Mouse (Mus musculus) hematopoietic multipotent progenitor cell, adult 10-12 weeks (in vitro differentiated cells): Measurements from ENCODE around the gene Ube4b. TPM values are rescaled to one million over a fixed set of nuclear protein-coding genes. Genes with fewer than 3 reads are reported as not detected.

Experiments
- polyA plus RNA-seq: library from polyadenylated mRNA; stranded (reverse); fragments of >175 nt; gene quantifications from 2 replicates; pipeline ENCODE4 v1.2.3, GENCODE M21; 2012; ENCODE audit warnings: low replicate concordance

Gene Ube4b
- 186 and 278 TPM in 2 replicates for polyA plus RNA-seq

GRCm38 (mm10) chr4:149426325-149427199, at the start of gene Ube4b:
TSS of gene Ube4b (minus strand) at chr4:149426749.

DNA sequence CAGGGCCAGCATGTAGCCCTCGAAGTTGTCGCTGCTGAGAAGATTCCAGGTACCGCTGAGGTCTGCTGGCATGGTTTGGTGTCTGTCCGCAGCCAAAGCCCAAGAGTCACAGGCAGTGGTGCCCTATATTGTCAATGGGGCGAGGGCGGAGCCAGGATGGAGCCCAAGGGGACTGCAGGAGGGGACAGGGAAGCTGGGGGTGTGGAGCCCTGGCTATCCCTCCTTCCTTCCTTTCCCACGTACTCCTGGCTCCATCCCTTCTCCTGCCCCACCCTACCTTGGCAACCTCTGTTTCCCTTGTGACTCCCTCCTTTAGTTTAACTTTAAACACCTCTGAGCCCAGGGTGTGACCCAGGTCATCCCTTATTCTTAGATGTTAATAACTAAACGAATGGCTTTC, 28.3 kb upstream of the Ube4b start, which contains the start of gene Rbp7:
Gene Rbp7, minus strand, starts transcription at position 100 of the 400 bp plus-strand sequence.

GRCm38 (mm10) chr4:149307596-149308490, 118.7 kb downstream of the Ube4b start, which contains the start of gene Kif1b:
TSS of gene Kif1b (minus strand) at chr4:149307693.

Other genes starting within 250 kb of the Ube4b start
- gene Kif1b, start 119.1 kb downstream of the Ube4b start, polyA plus RNA-seq: 3.4 and 20.8 TPM in 2 replicates
- not detected in 2 replicates for gene Rbp7, start 28.2 kb upstream of the Ube4b start, polyA plus RNA-seq
- not detected in 2 replicates for gene Tmem274, start 50.6 kb upstream of the Ube4b start, polyA plus RNA-seq
- 1.4 and 2.4 TPM in 2 replicates for gene Nmnat1, start 58.5 kb upstream of the Ube4b start, polyA plus RNA-seq
- gene Lzic, start 58.5 kb upstream of the Ube4b start, polyA plus RNA-seq: 9.2 and 16.2 TPM in 2 replicates
- 2.4 and 8.2 TPM in 2 replicates for gene Ctnnbip1, start 91.5 kb upstream of the Ube4b start, polyA plus RNA-seq
- gene Clstn1, start 159.7 kb upstream of the Ube4b start, polyA plus RNA-seq: 12.8 and 19.9 TPM in 2 replicates